Mouse (Mus musculus) adrenal gland, adult 18-20 months (tissue): ENCODE data around the gene Zfp110. TPM values are rescaled to one million over a fixed set of nuclear protein-coding genes. Genes with fewer than 3 reads are reported as not detected.
"Not testable (repeated sequence)": the region's sequence is repeated elsewhere in the genome, so short reads cannot be mapped to it uniquely, and the experiment has no call there.

ENCODE experiments used
- DNase-seq, 2 experiments: peaks; one replicate each; pipeline ENCODE4 v3.0.0; 2021 to 2022; ENCODE audit warnings: low spot score in 2 of 2
- long read RNA-seq, 2 experiments: library from polyadenylated mRNA; stranded (forward); transcript quantifications; one replicate each; pipeline ENCODE4 v2.0.0; 2021
- total RNA-seq, 2 experiments: library from RNA; stranded (reverse); gene quantifications; 1 replicate in 1 of 2; 2 replicates in 1 of 2; pipeline ENCODE4 v1.2.3; 2021

Gene Zfp110
- total RNA-seq, result 10 to 100 TPM; 20.0 to 27.6 TPM
- long read RNA-seq, experiment 1, transcript Zfp110-201 (8 exons, 3,591 nt), result major isoform, 19 of 23 reads
- long read RNA-seq, experiment 1, partial matches to known transcripts, result 0 of 23 reads
- long read RNA-seq, experiment 1, other reads (novel, unspliced or antisense), result 3 of 23 reads
- long read RNA-seq, experiment 2, transcript Zfp110-201 (8 exons, 3,591 nt), result major isoform, 33 of 46 reads
- long read RNA-seq, experiment 2, partial matches to known transcripts, result 2 of 46 reads
- long read RNA-seq, experiment 2, other reads (novel, unspliced or antisense), result 8 of 46 reads

DNA sequence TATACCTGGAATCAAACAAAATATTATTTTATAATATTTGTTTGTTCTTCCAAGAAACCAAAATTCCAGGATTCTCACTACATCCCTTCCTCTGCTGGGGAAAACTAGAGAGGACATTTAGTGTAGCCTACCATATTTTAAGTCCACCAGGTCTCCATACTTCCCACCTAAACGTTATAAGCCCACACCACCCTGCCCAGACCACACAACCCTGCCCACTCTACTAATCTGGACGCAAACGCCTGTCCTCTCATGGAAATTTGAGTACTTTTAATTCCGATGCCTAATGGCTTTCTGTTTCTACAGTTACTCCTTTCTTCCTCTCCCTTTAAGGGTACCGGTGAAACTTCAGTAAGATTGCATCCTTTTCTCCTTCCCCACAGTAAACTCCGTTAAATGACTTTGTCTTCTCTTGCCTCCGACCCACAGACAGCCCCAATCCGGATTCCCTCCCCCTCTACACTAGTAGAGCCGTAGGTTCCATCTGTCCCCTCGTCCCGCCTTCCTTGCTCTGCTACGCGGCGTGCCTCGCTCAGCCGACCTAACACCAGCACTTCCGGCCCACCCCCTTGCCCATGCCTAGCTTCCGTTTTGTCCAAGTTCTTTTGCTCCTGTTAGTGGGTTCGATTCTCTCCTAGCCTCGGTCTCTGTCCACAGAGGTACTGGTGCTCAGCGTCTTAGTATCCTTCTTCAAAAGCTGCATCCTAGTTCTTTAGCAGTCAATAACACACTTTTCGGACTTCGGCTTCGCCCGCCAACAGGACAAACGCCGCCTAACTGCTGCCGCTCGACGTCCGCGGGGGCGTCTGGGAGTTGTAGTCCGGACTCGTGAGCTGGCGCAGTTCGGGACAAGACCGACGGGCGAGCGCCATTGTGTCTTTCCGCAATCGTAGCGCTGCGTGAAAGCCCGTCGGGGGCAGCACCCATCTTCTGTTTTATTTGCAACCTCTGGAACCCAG lies at the start of gene Zfp110:
Zfp110 (plus strand) TSS at position 600 of the 959 bp plus-strand sequence.
- DNase-seq, result peak; percentile 85 to 86

GRCm38 (mm10) chr7:12787333-12787732 lies 47.2 kb upstream of the Zfp110 start:
- DNase-seq, result no peak

GRCm38 (mm10) chr7:12788025-12788424 lies 46.5 kb upstream of the Zfp110 start:
- no peak for DNase-seq

DNA sequence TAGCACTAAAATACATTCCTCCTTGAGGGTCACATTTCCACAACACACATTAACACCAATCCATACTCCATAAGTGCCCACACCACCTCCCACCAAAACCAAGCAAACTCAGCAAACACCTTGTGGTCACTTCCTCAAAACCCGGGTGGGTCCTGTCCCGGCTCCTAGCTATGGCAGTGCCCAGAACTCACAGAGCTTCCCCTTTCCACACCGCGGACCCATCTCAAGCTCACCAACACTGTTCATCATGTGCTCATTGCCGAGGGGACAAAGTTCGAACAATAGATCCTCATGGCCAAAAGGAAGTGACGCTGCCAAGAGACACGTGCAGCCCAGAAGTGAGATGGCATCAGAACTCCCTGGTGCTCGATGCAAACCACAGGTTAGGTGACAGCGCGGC lies 41.9 kb upstream of the Zfp110 start:
- DNase-seq, result not testable (repeated sequence)

DNA sequence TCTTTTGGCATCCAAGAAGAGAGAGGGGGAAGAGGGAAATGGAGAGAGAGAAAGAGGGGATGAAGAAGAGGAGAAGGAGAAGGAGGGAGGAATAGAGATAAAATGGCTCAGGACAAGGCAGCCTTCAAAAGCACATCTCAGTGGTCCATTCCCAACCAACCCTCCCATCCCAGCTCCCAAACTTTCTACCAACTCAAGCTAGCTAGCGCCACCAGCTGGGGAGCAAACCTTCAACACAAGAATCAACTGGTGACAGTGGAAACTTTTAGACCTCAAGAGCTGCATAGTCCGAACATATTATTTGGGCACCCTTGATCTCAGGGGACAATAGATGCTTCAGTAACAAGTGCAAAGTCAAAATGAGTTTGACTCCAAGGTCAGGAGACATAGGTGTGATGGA lies 36.6 kb upstream of the Zfp110 start:
- no peak for DNase-seq

DNA sequence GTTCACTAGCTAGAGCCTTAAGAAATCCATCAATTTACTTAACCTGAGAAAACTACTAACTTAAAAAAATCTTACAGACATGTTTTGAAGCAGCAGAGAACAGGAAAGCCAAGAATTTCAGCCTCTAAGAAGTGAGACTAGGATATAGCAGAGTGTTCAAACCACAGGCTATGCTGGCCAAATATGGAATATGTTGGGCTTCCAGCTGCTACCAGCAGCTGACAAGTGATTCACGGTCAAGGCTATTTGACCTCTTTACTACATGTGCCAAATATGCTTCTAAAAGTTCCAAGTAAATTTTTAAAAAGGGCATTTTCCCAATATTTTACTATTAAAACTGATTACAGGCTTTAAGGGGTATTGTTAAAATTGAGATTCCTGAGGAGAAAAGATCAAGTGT lies 35.0 kb upstream of the Zfp110 start:
- DNase-seq, result no peak

DNA sequence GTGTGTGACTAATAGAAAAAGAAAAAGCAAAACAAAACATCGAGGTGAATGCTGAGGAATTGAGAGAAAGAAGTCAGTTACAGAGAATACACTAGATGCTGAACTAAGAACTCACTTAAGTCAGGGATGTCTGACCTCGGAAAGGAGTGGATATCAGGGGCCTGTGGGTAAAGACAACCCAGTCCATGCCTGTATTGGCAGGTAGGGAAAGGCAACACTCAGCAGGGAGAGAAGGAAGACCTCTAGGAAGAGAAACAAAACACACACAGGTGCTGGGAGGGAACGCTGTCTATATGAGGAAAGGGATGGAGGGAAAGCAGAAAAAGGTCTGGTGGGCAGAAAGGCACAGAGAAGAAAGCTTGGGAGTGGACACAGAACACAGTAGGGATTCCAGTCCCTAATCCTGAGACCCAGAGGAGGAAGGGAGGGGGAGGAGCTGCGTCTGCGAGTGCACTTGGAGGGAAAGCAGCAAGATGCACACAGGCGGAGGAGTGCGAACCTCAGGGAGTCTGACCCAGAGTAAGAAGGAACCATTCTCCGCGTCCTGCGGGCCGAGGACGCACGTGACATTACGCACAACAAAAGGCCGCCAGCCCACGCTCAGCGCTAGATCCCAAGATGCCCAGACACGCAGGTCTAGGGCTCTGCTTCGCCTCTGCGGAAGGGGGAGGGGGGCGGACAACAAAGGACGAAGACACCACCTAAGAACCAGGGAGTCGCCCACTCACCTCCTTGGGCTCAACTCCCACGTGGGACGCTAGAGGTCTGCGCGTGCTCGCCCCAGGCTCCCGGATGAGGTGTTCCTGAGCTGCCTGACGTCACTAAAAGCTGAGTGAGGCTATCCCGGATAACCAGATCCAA lies 31.5 kb upstream of the Zfp110 start, which contains the start of gene Zscan18:
Zscan18 (minus strand) TSS at position 770 of the 861 bp plus-strand sequence.
- DNase-seq, result peak; percentile 46 to 68

DNA sequence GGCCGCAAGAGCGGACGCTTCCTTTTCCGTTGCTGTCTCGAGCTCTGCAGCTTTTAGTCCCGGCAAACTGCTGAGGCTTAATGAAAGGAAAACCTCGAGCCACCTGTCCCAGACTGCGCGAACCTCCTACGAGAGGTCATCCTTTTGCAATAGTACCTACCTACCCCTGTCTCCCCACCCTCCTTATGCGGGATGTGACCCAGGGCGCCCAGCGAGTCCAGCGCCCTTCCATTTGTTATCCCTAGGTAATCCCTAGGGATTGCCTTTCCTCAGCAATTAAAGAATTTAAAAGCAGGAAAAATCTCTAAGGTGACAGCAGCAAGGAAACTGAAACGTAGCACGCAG lies 30.9 kb upstream of the Zfp110 start:
- DNase-seq, result no peak

GRCm38 (mm10) chr7:12815566-12815965 lies 19.0 kb upstream of the Zfp110 start:
- no peak for DNase-seq

GRCm38 (mm10) chr7:12818521-12819295 lies 15.9 kb upstream of the Zfp110 start, which contains the start of gene Zfp329:
Gene Zfp329 (minus strand): TSS chr7:12818858.
- peak; percentile 89 to 91 for DNase-seq

DNA sequence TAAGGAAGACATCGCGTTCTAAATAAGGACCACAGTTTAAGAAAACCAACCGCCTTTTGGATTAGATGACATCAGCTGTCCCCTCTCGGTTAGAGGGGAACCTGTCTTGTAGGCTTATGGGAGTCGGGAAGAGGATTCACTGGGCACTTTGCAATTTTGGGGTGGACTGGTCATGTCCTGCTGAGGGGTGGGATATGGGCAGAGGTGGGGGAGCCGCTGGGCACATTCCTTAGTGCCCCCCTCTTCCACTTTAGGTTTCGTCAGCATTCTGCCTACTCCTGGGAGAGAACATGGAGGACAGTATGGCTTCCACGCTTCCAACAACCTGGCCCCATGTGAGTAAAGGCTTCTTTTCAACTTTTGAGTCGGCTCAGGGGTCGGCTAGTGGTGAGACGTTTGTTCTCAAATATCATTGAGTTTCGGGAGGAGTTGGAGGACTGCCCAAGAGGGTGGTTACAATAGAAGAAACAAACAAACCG lies 671 bp downstream of the Zfp110 start:
- DNase-seq, result peak in 1 of 2 experiments; percentile 22

DNA sequence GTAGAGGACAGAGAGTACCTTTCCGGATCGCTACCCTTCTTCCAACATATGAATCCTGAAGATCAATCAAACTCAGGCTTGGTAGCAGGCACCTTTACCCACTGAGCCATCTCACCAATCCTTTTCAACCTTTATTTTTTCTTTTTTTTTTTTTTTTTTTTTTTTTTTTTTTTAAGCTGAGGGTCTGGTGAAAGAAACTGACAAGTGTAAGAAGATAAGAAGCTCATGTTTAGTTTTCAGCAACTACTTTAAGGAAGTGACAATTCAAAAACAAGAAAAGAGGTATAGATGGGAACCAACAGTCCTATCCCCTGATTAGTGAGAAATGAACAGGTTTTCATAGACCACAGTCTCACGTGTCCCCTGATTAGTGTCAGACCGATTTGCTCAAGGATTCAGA lies 1.2 kb downstream of the Zfp110 start:
- DNase-seq, result no peak

DNA sequence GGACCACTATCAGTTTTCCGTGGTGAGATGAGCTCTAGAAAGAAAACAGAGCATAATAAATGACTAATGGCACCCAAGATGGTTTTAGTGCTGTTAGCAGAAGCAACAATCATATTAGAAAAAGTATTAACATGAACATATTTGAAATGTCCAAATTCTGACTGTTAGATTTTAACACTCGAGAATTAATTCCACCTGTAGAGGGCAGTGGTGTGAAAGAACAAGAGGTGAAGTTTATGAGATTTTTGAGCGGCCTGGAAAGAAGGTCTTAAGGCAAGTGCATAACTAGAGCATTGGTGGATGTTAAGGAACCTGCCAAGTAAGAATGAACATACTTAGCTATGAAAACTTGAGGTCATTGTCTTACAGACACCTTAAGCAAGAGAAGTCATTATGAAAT lies 39.7 kb downstream of the Zfp110 start:
- peak in 1 of 2 experiments; percentile 10 for DNase-seq

DNA sequence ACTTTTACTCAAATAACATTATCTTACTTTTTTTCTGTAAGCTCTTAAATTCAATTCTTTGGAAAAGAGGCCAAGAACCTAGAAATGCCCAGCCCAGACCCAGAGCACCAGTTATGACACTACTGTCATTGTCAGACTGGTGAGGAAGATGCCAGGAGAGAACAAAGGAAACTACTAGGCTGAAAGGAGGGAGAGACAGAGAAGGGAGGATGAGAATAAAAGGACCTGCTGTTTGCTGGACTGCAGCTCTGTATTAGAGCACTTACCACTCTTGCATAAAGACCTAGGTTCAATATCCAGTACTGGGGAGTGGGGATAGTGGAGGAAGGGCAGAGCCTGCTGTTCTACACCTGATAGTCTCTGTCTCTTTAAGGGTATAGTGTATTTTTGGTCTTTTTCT lies 45.5 kb downstream of the Zfp110 start:
- no peak for DNase-seq

DNA sequence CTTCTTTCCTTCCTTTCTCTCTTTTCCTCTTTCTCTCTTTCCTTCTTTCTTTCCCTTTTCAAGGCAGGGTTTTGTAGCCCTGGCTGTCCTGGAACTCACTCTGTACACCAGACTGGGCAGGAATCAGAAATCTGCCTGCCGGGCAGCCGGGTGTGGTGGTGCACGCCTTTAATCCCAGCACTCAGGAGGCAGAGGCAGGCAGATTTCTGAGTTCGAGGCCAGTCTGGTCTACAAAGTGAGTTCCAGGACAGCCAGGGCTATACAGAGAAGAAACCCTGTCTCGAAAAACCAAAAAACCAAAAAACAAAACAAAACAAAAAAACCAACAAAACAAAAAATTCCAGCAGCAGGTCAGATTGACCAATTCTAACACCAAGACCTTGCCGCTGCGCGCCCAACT lies 45.9 kb downstream of the Zfp110 start:
- not testable (repeated sequence) for DNase-seq

GRCm38 (mm10) chr7:12880911-12881660 lies 46.5 kb downstream of the Zfp110 start, which contains the start of gene Zfp128:
Gene Zfp128 (plus strand): TSS chr7:12881177.
- DNase-seq, result peak; percentile 85 to 86

- DNase-seq, result no peak
Measured at GRCm38 (mm10) chr7:12886563-12887266, 52.2 kb downstream of the Zfp110 start.

GRCm38 (mm10) chr7:12887585-12887984 lies 53.0 kb downstream of the Zfp110 start:
- DNase-seq, result no peak

DNA sequence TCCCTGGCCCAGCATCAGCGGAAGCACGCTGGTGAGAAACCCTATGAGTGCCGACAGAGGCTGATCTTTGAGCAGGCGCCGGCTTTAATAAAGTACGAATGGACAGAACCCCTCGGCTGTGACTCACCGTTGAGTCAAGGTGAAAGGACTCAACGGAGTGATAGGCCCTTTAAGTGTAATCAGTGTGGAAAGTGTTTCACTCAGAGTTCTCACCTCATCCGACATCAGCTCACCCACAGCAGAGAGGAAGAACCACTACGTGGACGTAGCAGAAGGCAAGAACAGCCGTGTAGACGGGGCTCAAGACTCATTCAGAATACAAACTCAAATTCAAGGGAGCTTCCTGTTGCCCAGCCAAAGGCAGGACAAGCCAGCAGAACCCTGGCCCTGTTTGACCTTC lies 56.4 kb downstream of the Zfp110 start:
- DNase-seq, result no peak
